Mouse (Mus musculus) thymus, adult 2 months (tissue): Measurements from ENCODE around the gene Gpr182.

Source experiments
- CTCF ChIP-seq: fragments of 200-500 bp; IDR thresholded peaks from 2 replicates; pipeline ENCODE4 v1.5.1; 2012; ENCODE audit warnings: mild to moderate bottlenecking, control low read depth, low read length, moderate library complexity, borderline replicate concordance; ENCODE audit not compliant: control insufficient read depth, poor library complexity, insufficient read depth; ENCODE audit errors: extremely low read depth
- POLR2A ChIP-seq: fragments of 200-500 bp; IDR thresholded peaks from 2 replicates; pipeline ENCODE4 v1.6.1; 2012; ENCODE audit warnings: mild to moderate bottlenecking, low read length, control low read depth, moderate library complexity; ENCODE audit not compliant: control insufficient read depth, poor library complexity, insufficient read depth; ENCODE audit errors: extremely low read depth

DNA sequence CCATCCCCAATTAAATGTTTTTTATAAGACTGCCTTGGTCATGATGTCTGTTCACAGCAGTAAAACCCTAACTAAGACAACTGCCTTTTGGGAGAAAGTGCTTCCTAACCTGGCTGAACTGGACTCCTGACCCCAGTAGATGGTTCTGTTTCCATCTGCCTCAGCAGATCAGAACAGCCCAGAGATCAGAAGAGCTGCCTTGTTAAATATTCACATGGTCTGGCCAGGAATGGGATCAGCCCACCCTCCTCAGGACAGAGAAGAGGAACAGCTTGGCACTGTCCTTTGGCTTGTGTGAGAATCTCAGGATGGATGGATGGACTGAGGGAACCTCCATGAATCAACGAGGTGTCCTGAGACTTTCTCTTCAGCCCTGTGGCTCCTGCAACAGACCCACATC lies 47.8 kb upstream of the Gpr182 start:
- no peak for TF ChIP-seq POLR2A
- TF ChIP-seq CTCF: no peak
